Mouse (Mus musculus): ENCODE results near the gene Polk.

Gene Polk

DNA sequence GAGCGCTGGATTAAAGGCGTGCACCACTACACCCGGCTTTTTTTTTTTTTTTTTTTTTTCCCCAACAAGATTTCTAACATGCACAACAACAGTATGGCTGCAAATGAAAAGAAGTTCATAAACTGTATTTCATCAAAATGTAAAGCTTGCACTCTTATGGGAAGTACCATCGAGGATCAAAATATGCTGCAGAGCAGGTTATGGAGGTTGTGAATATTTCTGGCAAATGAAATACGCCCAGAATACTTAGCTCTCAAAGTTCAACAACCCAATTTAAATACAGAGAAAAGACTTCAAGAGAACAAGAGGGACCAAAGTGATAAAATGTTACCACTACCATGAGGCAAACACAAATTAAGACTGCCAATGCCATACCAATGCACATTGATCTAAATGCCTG, 73.7 kb downstream of the Polk start:
- DNase-seq (ENCODE audit: low read depth, low spot score) = no peak

DNA sequence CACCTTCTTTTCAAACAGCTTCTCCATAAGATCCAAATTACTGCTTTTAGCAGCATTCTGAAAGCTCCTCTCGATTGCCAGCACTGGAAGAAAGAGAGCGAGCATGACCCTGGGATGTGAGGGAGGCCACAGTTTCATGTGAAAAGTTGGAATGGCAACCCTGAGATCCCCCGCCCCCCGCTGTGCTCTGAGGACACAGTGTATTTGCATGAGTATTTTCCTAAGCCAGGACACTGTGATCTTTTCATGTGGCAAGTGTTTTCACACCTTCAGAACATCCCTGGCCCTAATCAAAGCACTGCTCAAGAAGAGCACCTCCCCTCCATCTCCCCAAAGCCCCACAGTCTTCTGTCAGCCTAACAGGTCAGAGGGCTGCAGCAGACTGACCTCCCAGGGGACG, 77.1 kb downstream of the Polk start:
- no peak for DNase-seq (ENCODE audit: low read depth, low spot score)

- no peak for DNase-seq (ENCODE audit: low read depth, low spot score)
Measured at GRCm38 (mm10) chr13:96462644-96463043, 79.7 kb downstream of the Polk start.

DNA sequence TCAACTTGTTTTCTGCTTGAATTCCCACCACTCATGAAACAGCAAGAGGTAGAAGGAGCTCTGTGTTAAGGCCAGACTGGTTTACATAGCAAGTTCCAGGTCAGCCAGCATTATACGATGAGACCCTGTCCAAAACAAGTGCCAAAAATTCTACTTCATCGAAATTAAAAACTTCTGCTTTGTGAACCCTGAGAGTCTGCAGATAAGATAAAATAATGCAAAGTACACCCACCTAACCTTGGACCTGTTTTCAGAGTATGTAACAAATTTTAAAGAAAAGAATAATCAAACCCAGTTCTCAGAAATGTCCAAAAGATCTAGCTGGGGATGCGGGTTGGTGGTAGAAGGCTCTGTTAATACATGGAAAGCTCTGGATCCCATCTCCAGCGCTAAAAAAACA, 83.8 kb downstream of the Polk start:
- DNase-seq (ENCODE audit: low read depth, low spot score) = no peak

- DNase-seq (ENCODE audit: low read depth, low spot score) = no peak
Measured at GRCm38 (mm10) chr13:96458018-96458417, 84.4 kb downstream of the Polk start.

DNA sequence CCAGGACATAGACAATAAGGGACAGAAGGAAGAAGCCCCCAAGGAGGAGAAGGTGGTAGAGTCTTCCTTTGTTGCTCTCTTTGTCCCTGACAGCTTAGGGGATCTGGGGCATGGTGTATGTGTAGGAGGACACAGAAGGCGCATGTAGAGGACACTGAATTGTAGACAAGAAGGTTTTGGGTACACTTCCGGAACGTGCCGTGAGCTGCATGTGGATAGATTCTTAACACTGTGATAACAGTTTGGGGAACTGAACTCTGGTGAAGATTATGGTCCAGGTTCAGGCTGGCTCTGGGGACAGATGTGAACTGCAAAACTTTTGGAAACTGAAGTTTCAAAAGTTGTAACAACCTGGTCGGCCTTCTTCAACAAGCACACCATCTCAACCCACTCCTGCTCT, 84.8 kb downstream of the Polk start:
- DNase-seq (ENCODE audit: low read depth, low spot score) = no peak

DNA sequence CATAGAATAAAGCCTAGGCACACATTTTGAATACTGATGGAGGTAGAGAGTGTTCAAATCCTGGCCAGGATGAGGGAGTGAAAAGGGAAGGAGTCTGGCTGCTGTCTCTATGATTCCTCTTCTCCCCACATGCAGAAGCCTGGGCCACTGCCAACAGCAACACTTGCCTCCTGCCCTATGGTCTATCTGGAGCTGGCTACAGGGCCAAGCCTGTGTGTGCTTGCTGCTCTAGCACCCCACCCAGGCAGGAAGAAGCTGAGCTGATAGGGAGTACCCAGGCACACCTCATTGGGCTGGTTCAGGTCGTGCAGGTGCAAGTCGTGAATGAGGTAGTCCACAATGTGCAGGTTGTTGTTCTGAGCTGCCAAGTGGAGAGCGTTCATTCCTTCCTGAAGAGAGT, 88.1 kb downstream of the Polk start:
- no peak for DNase-seq (ENCODE audit: low read depth, low spot score)

DNA sequence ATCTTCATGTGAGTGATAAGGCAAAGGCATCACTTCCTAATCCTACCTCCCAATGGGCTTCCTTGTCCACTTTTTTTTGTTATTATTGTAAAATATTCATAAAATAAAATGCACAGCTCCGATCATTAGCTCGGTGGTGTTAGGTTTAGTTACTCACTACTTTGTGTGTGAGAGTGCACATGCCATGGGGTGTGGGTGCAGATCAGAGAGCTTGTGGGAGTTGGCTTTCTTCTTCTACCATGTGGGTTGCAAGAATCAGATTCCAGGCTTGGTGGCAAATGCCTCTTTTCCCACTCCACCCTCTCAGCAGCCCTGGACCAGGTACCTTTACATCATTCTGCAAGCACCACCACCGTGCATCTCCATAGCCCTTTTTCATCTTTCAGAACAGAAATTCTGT, 89.8 kb downstream of the Polk start:
- DNase-seq (ENCODE audit: low read depth, low spot score) = no peak

- no peak for DNase-seq (ENCODE audit: low read depth, low spot score)
Measured at GRCm38 (mm10) chr13:96451386-96452140, 90.8 kb downstream of the Polk start.

GRCm38 (mm10) chr13:96450869-96451268, 91.5 kb downstream of the Polk start:
- DNase-seq (ENCODE audit: low read depth, low spot score) = no peak

DNA sequence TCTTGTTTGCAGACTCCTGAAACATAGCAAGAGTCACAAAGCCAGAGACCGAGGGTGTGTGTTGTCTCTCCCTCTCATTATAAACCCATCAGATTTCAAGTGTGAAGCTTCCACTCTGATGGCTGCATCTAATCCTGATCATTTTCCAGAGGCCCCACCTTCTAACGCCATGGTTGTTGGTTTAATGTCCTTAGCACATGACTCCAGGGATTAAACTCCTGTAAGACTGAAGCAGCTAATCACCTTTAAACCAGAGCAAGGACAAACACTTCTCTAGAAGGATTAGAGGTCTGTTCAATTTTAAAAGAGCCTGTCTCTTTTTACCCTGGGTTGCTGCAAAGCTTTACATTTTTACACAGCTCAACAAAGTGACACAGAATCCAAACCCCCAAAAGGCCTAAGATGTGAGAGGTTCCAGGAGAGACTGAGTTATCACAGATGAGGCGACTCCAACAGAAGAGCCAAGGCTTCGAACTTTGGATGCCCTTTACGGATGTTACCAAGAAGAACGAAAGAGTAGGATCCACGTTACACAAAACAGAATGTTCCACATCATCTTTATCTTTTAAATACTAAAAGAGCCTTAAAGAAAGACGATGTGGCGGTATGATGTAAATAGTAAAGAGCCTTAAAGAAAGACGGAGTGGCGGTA, 92.0 kb downstream of the Polk start:
- DNase-seq (ENCODE audit: low read depth, low spot score) = no peak

- DNase-seq (ENCODE audit: low read depth, low spot score) = no peak
Measured at GRCm38 (mm10) chr13:96440436-96440835, 101.9 kb downstream of the Polk start.

DNA sequence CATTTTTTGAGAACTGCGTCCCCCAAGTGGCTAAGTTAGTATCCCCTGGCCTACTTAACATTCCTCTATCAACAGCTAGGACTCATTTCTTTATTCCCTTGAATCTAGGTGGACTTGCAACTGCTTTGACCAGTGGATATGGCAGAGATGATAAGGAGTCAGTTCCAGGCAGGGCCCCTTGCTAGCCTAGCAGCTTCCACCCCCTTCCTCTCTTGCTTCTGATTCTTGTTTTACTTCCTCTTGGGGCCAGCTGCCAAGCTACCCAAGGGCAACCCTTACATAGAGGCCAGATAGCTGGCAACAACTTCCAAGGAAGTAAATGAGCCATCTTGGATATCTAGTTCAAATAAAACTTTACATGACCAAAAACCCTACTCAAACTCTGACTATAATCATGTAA, 105.5 kb downstream of the Polk start:
- DNase-seq (ENCODE audit: low read depth, low spot score) = no peak

GRCm38 (mm10) chr13:96435793-96436192, 106.6 kb downstream of the Polk start:
- no peak for DNase-seq (ENCODE audit: low read depth, low spot score)

- DNase-seq (ENCODE audit: low read depth, low spot score) = no peak
Measured at GRCm38 (mm10) chr13:96434899-96435331, 107.5 kb downstream of the Polk start.

DNA sequence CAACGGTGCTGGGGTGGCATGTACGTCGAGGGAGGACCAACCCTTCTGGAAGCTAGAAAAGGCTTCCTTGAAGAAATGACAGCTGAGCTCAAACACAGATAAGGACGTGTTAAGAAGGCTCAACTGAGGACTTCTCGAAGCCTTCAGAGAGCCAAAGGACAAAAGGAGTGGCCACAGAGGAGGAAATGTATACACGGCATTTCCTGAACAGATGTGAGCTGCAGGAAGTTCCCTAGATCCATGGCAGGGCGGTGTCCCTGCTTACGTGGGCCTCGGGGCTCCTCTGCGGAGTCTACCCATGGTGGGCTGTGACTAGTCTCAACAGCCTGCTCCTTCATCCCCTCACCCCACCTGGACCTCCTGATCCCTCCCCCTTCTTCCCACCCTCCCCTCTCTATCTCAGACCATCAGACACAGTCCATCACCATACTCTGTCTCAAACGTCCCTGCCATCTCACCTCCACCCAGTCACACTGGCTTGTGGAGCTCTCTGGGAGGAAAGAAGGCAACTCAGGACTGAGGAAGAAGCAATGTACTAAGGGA, 108.7 kb downstream of the Polk start:
- DNase-seq (ENCODE audit: low read depth, low spot score) = no peak

- DNase-seq (ENCODE audit: low read depth, low spot score) = no peak
Measured at GRCm38 (mm10) chr13:96433041-96433440, 109.3 kb downstream of the Polk start.

DNA sequence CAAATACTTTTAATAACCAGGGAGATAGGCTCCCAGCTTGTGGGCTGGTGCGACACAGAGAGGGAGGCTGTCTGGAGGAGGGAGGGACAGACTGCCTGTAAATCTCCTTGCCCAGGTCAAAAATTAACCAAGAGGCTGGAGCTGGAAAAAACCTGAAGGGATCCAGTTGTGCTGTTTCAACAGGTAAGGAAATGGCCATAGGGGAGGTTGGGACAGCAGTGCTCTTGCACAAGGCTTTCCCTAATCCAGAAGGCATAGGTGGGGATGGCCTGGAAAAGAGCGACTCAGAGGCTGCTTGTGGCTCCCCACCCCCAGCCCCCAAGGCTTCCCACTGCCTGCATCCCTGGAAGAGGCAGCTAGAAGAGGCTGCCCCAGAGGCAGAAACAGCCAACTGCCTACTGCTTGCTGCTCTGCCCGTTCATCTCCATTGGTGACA, 110.0 kb downstream of the Polk start:
- DNase-seq (ENCODE audit: low read depth, low spot score) = no peak

DNA sequence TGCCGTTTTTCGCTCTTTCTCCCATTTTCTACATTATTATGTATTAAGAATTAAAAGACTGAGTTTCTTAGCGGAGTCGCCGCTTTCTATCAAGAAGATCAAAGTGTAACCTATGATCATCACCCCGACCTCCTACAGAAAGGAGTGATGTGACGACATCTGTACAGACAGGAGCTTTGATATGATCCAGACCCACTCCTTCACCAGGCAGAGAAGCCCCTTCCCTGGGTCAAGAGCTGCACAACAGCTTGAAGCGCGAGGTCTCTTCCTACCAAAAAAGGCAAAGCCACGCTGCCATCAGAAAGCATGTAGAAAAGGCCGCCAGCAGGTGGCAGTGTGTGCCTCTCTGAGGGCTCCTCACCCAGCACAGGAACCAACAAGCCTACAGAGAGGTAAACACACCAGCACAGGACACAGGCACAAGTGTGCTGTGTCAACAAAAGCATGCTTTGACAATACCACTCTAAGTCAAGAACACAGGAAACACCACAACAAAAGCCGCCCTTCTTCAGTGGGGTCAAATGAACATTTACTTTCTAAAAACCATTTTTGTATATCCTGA, 110.7 kb downstream of the Polk start:
- peak; percentile 30 for DNase-seq (ENCODE audit: low read depth, low spot score)
